Mouse (Mus musculus): ENCODE data around the gene Lingo3.

- TF ChIP-seq CTCF (IDR thresholded peaks at IDR 0.05; ENCODE audit: low read depth, low read length): no peak
- TF ChIP-seq POLR2AphosphoS5 (IDR thresholded peaks at IDR 0.05; ENCODE audit: insufficient replicate concordance, low read depth, low read length): no peak
- no peak for TF ChIP-seq TAL1 (conservative IDR thresholded peaks at IDR 0.05; ENCODE audit: low read depth, low read length)
Observed at GRCm38 (mm10) chr10:80827063-80827869, 16.6 kb downstream of the Lingo3 start.

Measured in G1E (cell line).